Mouse (Mus musculus): ENCODE measurements around the gene Nfkb2.

DNA sequence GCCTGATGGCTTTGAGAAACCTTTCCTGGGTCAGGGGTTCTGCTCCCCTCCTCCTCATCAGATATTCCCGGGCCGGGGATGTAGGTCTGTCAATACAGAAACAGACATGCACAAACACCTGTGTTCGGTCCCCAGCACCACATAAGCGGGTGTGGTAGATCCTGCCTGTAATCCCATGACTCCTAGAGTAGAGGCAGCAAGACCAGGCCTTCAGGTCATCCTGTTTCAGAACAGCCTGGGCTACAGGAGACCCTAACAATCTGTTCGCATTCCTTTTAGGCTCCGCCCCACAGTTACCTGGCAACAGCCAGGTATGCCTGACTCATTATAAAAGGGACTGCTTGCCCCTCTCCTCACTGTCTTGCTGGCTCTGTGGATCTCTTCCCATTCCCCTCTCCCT is 45.4 kb downstream of the Nfkb2 start:
- TF ChIP-seq CTCF (IDR thresholded peaks at IDR 0.05; ENCODE audit: borderline replicate concordance, control insufficient read depth, extremely low read depth, insufficient read depth, low read length, poor library complexity) (no peak), POLR2A (IDR thresholded peaks at IDR 0.05; ENCODE audit: control insufficient read depth, extremely low read depth, insufficient read depth, low read length, poor library complexity) (no peak)

All from thymus, adult 2 months (tissue).